Comparison of ENCODE assay signal across 17 mouse cellular contexts in the genomic region with DNA sequence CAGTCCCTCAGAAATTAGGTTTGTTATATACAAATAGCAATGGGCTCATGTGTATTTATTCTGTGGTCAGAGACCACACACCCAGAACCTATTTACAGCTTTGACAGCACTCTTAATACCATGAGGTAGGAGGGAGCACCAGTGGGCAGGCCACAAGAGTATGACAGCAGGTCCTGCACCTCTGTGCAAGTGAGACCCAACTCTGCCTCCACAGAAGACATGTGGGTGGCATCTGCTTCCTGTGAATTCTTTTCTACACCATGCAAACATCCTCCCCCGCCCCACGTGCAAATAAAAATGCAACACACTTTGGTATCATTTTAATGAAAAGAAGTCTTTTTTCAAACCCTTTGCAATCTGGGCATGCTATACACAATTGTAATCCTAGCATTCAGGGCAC.
DNase-seq lines count a peak whose midpoint lies in the region; ATAC-seq and TF ChIP-seq lines count a peak whose summit lies in the region.
"Had no signal": no experiment of that assay in that cellular context is flagged by ENCODE, and none has a peak within 500 bp of the region (broad histone marks: within the 10 kb centered on the region; RNA-seq: fewer than 3 reads in every experiment).

No protein-coding gene starts in this region.

- no peak for TF ChIP-seq EP300 in stomach, postnatal 0 days (optimal IDR thresholded peaks at IDR 0.05)

- TF ChIP-seq CTCF in intestine, postnatal 0 days (IDR thresholded peaks at IDR 0.05; ENCODE audit: low read depth) = no peak
- TF ChIP-seq CTCF in stomach, postnatal 0 days (IDR thresholded peaks at IDR 0.05; ENCODE audit: low read depth) = no peak

- no peak overlapping the region for H3K9ac ChIP-seq in intestine, embryonic 15.5 days
- no peak overlapping the region for H3K9ac ChIP-seq in intestine, postnatal 0 days (ENCODE audit: low read depth, low read length)
- no peak overlapping the region for H3K9ac ChIP-seq in stomach, embryonic 15.5 days
- no peak overlapping the region for H3K9ac ChIP-seq in stomach, postnatal 0 days (ENCODE audit: low read length)
- H3K9ac ChIP-seq: heart, embryonic 15.5 days; hindbrain, embryonic 13.5 days; liver, embryonic 13.5 days had no signal

- ATAC-seq in intestine, embryonic 15.5 days = 0 out of 2 replicates have a peak, but pooled peaks have one; percentile 25
- no peak for ATAC-seq in intestine, postnatal 0 days
- no peak for ATAC-seq in stomach, embryonic 15.5 days (ENCODE audit: insufficient read depth, low FRiP score, low read depth)
- ATAC-seq in stomach, postnatal 0 days (ENCODE audit: low FRiP score, low TSS enrichment) = no peak

- peaks cover 17% of the 10 kb centered on the region for H3K4me1 ChIP-seq in intestine, embryonic 15.5 days (replicated peaks)
- 0 out of 2 replicates have a peak, but pooled peaks cover 2% of the 10 kb centered on the region for H3K4me1 ChIP-seq in intestine, postnatal 0 days (replicated peaks; ENCODE audit: control insufficient read depth, insufficient read depth, low read length)
- peaks cover 16% of the 10 kb centered on the region for H3K4me1 ChIP-seq in stomach, embryonic 15.5 days
- no peaks in the 10 kb centered on the region for H3K4me1 ChIP-seq in stomach, postnatal 0 days (replicated peaks; ENCODE audit: control insufficient read depth, insufficient read depth)

- WGBS in intestine, embryonic 15.5 days = 58% methylated on average over 2 of the region's 2 CpGs
- 67% methylated on average over 2 of the region's 2 CpGs for WGBS in intestine, postnatal 0 days
- WGBS in stomach, embryonic 15.5 days = 57% methylated on average over 2 of the region's 2 CpGs
- 56% methylated on average over 2 of the region's 2 CpGs for WGBS in stomach, postnatal 0 days

- no peak for DNase-seq in stomach, postnatal 0 days (ENCODE audit: low spot score)
- DNase-seq in naive thymus-derived CD4-positive, alpha-beta T cell, adult 2 months (ENCODE audit: low read depth) = peak; percentile 61
- peak; percentile 65 for DNase-seq in thymus, postnatal 4 days
- no peak for DNase-seq in embryo, embryonic 10.5 days (ENCODE audit: low spot score)
- DNase-seq in yolk sac, embryonic 10.5 days (ENCODE audit: low spot score) = no peak
- DNase-seq: cerebellum, adult 18-20 months; gastrocnemius, postnatal 36 days; kidney, postnatal 10 days; left cerebral cortex, postnatal 4 days; right cerebral cortex, postnatal 14 days had no signal

- H3K36me3 ChIP-seq in intestine, embryonic 15.5 days = no peaks in the 10 kb centered on the region
- no peaks in the 10 kb centered on the region for H3K36me3 ChIP-seq in intestine, postnatal 0 days (ENCODE audit: control insufficient read depth, insufficient read depth)
- H3K36me3 ChIP-seq in stomach, embryonic 15.5 days = no peaks in the 10 kb centered on the region
- H3K36me3 ChIP-seq in stomach, postnatal 0 days (ENCODE audit: control insufficient read depth, insufficient read depth, low read length) = no peaks in the 10 kb centered on the region
- H3K36me3 ChIP-seq: heart, embryonic 15.5 days; hindbrain, embryonic 13.5 days; liver, embryonic 13.5 days had no signal

- H3K27me3 ChIP-seq in intestine, embryonic 15.5 days (replicated peaks) = no peaks in the 10 kb centered on the region
- H3K27me3 ChIP-seq in intestine, postnatal 0 days (replicated peaks; ENCODE audit: control insufficient read depth, insufficient read depth, low read length) = no peaks in the 10 kb centered on the region
- no peaks in the 10 kb centered on the region for H3K27me3 ChIP-seq in stomach, embryonic 15.5 days (replicated peaks)
- no peaks in the 10 kb centered on the region for H3K27me3 ChIP-seq in stomach, postnatal 0 days (ENCODE audit: control insufficient read depth, insufficient read depth, low read length)
- H3K27me3 ChIP-seq: CH12.LX; heart, embryonic 15.5 days; hindbrain, embryonic 13.5 days; liver, embryonic 13.5 days had no signal

- H3K4me3 ChIP-seq in intestine, embryonic 15.5 days (replicated peaks) = no peak overlapping the region
- H3K4me3 ChIP-seq in intestine, postnatal 0 days (ENCODE audit: low read depth, low read length) = no peak overlapping the region
- no peak overlapping the region for H3K4me3 ChIP-seq in stomach, embryonic 15.5 days (replicated peaks)
- H3K4me3 ChIP-seq in stomach, postnatal 0 days (ENCODE audit: low read depth, low read length) = no peak overlapping the region
- H3K4me3 ChIP-seq: heart, embryonic 15.5 days; hindbrain, embryonic 13.5 days; liver, embryonic 13.5 days had no signal

- H3K27ac ChIP-seq in intestine, embryonic 15.5 days = peak overlapping the region; percentile 1
- no peak overlapping the region for H3K27ac ChIP-seq in intestine, postnatal 0 days (ENCODE audit: low read depth, low read length)
- peak overlapping the region; percentile 41; the same call in 1 of the 2 replicates for H3K27ac ChIP-seq in stomach, embryonic 15.5 days
- no peak overlapping the region for H3K27ac ChIP-seq in stomach, postnatal 0 days (replicated peaks)
- H3K27ac ChIP-seq: heart, embryonic 15.5 days; hindbrain, embryonic 13.5 days; liver, embryonic 13.5 days had no signal

- no peaks in the 10 kb centered on the region for H3K9me3 ChIP-seq in intestine, embryonic 15.5 days
- no peaks in the 10 kb centered on the region for H3K9me3 ChIP-seq in intestine, postnatal 0 days (ENCODE audit: control insufficient read depth)
- H3K9me3 ChIP-seq in stomach, embryonic 15.5 days = no peaks in the 10 kb centered on the region
- H3K9me3 ChIP-seq in stomach, postnatal 0 days (ENCODE audit: control insufficient read depth, low read length) = no peaks in the 10 kb centered on the region
- H3K9me3 ChIP-seq: heart, embryonic 15.5 days; hindbrain, embryonic 13.5 days; liver, embryonic 13.5 days had no signal

- no peak overlapping the region for H3K4me2 ChIP-seq in intestine, embryonic 15.5 days (replicated peaks)
- H3K4me2 ChIP-seq in intestine, postnatal 0 days (replicated peaks; ENCODE audit: low read depth) = no peak overlapping the region
- no peak overlapping the region for H3K4me2 ChIP-seq in stomach, embryonic 15.5 days
- H3K4me2 ChIP-seq in stomach, postnatal 0 days (replicated peaks; ENCODE audit: low read depth) = no peak overlapping the region
- H3K4me2 ChIP-seq: heart, embryonic 15.5 days; hindbrain, embryonic 13.5 days; liver, embryonic 13.5 days had no signal

Comparison
In these comparisons a context has a peak if more than half of its experiments do, and no peak if none do; other contexts are left out.
1. H3K27ac ChIP-seq: peak in intestine, embryonic 15.5 days (single experiment) and stomach, embryonic 15.5 days (single experiment); none in intestine, postnatal 0 days (single experiment) and stomach, postnatal 0 days (single experiment).
2. DNase-seq: peak in naive thymus-derived CD4-positive, alpha-beta T cell, adult 2 months (single experiment) and thymus, postnatal 4 days (single experiment); none in stomach, postnatal 0 days (single experiment), embryo, embryonic 10.5 days (single experiment) and yolk sac, embryonic 10.5 days (single experiment).